Mouse (Mus musculus) spleen, adult 2 months (tissue): Measurements from ENCODE around the gene Rcn3. TPM values are rescaled to one million over a fixed set of nuclear protein-coding genes. Genes with fewer than 3 reads are reported as not detected.
"Not testable (repeated sequence)": the region's sequence is repeated elsewhere in the genome, so short reads cannot be mapped to it uniquely, and the experiment has no call there.

Experiments
- DNase-seq, 2 experiments: peaks; one replicate each; pipeline versions ENCODE4 v3.0.0 to v3.0.0-alpha.2; 2012 to 2021; ENCODE audit warnings: low spot score in 2 of 2, low read depth in 1 of 2
- H3K27ac ChIP-seq: fragments of 200-500 bp; 2 replicates; pipeline ENCODE4 v1.5.1; 2012; ENCODE audit warnings: low read length, inconsistent platforms; ENCODE audit not compliant: insufficient read depth
- H3K27me3 ChIP-seq: fragments of 200-500 bp; 2 replicates; pipeline ENCODE4 v1.6.1; 2012; ENCODE audit warnings: mild to moderate bottlenecking, moderate library complexity, low read length, inconsistent platforms; ENCODE audit not compliant: control insufficient read depth, insufficient read depth
- H3K36me3 ChIP-seq: fragments of 200-500 bp; 2 replicates; pipeline ENCODE4 v1.6.1; 2012; ENCODE audit warnings: mild to moderate bottlenecking, low read length, inconsistent platforms; ENCODE audit not compliant: control insufficient read depth, insufficient read depth
- H3K4me1 ChIP-seq: fragments of 200-500 bp; 2 replicates; pipeline ENCODE4 v1.6.1; 2011; ENCODE audit warnings: inconsistent platforms; ENCODE audit not compliant: control insufficient read depth, insufficient read depth, insufficient read length
- H3K4me3 ChIP-seq: fragments of 200-500 bp; 2 replicates; pipeline ENCODE4 v1.5.1; 2011; ENCODE audit warnings: mild to moderate bottlenecking, inconsistent platforms; ENCODE audit not compliant: insufficient read depth, insufficient read length; ENCODE audit errors: extremely low read depth
- CTCF ChIP-seq: fragments of 200-500 bp; IDR thresholded peaks from 2 replicates; pipeline ENCODE4 v1.5.1; 2011; ENCODE audit warnings: mild to moderate bottlenecking, inconsistent platforms; ENCODE audit not compliant: insufficient read depth, insufficient read length, insufficient replicate concordance; ENCODE audit errors: extremely low read depth
- POLR2A ChIP-seq: fragments of 200-500 bp; IDR thresholded peaks from 2 replicates; pipeline ENCODE4 v1.6.1; 2011; ENCODE audit warnings: low read depth, low read length, inconsistent platforms
- WGBS: fragments of 180-500 bp; shearing (Covaris S2); methylation state at CpG from one replicate; pipeline ENCODE4 v1.1.7; 2018; 5-methylcytosine and 5-hydroxymethylcytosine counted together
- polyA plus RNA-seq: library from polyadenylated mRNA; depleted of rRNA; stranded (reverse); fragments of >200 nt; gene quantifications from 2 replicates; pipeline ENCODE4 v1.2.3, GENCODE M21; 2012

Gene Rcn3
- polyA plus RNA-seq, 1 experiment, result 96.5 TPM

DNA sequence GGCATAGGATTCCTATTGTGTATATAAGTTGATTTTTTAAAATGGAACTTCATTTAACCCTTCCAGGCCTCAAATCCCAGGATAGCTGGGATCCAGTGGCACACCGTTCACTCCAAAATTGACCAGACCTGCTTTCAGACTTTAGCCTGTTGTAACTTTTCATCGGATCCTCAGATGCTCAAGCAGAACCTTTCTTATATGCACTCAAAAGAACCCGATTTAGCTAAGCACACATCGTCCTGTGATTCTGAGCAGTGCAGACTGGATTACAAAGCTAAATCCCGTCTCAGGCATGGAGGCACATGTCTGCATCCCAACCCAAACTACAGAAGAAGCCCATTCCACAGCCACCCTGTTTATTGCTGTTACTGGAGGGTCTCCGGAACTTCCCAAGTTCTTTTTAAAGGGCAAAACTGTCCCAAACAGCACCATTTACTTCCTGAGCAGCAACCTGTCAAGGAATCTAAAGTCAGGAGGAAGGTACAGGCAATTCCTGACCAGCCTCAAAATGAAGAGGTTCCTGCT, 35.7 kb upstream of the Rcn3 start:
- H3K4me1 ChIP-seq, result peaks cover 3% of the 10 kb centered on the region; the same call in 1 of the 2 replicates
- peak overlapping the region; percentile 91 for H3K4me3 ChIP-seq
- 3% methylated on average over 6 of the region's 6 CpGs for WGBS
- no peak for DNase-seq
- no peak for TF ChIP-seq CTCF
- TF ChIP-seq POLR2A, result no peak
- H3K27me3 ChIP-seq, result no peaks in the 10 kb centered on the region
- peak overlapping the region; percentile 88 for H3K27ac ChIP-seq
- peaks cover 32% of the 10 kb centered on the region for H3K36me3 ChIP-seq

DNA sequence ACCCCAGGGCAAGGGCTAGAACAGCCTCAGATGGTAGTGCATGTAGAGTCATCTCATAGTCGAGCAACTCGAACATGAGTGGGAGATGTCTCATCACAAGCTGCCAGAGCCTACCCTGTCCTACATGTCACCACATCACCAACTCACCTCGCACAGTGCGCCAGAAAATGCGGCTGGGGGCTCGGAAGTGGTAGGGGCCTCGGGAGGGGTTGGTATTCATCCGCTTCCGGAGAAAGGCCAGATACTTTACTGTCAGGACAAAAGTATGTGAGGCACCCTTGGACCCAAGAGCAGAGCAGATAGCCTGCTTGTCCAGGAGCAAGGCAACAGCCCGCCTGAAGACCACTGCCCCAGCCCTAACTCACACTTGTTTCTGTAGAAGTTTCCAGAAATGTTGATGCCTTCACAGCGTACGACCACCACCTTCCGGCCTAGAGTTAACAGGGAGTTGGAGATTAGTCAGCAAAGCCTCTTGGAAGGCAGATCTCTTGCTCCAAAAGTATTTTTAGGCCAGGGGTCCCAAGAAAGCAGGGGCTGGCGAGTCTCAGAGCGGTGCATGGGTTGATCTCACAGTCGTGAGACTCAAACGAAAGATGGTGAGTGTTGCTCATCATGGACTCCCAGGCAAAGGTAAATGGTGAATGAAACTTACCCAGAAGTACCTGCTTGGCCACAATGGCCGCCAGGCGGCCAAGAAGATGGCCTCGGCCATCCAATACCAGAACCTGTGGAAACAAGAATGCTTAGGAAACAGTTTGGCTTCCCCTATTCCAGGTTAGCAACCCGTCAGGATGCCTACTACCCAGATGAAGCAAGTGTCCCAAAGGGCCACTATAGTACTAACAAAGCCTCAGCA, 35.1 kb upstream of the Rcn3 start:
- DNase-seq, result no peak
- Histone ChIP-seq H3K4me3 (peak overlapping the region; percentile 91), H3K4me1 (peaks cover 3% of the 10 kb centered on the region; the same call in 1 of the 2 replicates), H3K27ac (0 out of 2 replicates have a peak overlapping the region, but pooled peaks have one; percentile 14), H3K36me3 (peaks cover 35% of the 10 kb centered on the region), H3K27me3 (no peaks in the 10 kb centered on the region)
- no peak for TF ChIP-seq CTCF
- TF ChIP-seq POLR2A, result no peak
- 45% methylated on average over 21 of the region's 21 CpGs for WGBS

DNA sequence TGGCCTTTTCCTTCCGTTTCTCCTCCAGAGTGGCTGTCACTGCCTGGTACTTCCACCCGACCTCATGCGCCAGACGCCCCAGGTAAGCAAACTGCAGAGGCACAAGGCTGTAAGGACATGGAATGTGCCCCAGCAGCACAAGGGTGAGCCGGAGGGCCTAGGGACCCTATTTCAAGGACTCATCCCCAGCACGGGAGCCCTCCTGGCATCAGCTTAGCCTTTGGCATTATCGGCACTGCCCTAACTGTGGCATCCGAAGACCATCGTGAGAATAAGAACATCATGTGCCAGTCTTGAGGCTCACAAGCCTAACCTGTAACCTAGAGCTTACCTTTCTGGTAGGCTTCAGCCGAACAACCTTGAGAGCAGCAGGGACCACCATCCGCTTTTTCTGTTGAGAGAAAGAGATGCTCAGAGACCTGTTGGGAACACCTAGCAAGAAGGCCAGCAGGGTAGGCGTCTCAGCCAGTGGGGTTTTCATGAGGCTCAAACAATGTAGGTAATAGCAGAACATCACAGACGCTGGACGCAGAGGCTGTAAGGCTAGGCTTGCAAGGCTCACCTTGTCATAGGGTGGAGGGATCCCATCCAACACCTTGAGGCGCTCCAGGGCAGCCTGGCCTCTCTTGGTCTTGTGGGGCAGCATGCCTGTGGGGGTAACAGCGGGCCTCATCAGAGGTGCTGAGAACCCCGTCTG, 34.3 kb upstream of the Rcn3 start:
- Histone ChIP-seq H3K27me3 (no peaks in the 10 kb centered on the region), H3K36me3 (peaks cover 35% of the 10 kb centered on the region), H3K4me1 (peaks cover 3% of the 10 kb centered on the region; the same call in 1 of the 2 replicates), H3K4me3 (no peak overlapping the region), H3K27ac (0 out of 2 replicates have a peak overlapping the region, but pooled peaks have one; percentile 14)
- 89% methylated on average over 17 of the region's 17 CpGs for WGBS
- no peak for DNase-seq
- TF ChIP-seq POLR2A (no peak), CTCF (no peak)

DNA sequence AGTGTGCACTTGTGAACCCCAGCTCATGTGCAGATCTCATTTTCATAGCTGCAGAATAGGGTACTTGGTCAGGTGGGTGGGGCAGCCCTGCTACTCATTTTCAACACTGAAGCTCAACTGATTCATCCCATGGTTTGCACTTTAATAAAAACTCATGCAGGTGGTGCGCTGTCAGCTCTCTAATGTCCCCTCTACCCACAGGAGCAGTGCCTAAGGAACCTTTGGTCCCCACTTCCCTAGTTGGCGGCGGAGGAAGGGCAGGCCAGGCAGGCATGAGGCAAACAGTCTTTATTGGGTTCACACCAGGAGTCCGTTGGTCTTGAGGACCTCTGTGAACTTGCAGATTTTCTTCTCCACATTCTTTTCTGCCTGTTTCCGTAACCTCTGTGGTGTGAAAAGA, 33.6 kb upstream of the Rcn3 start:
- not testable (repeated sequence) for H3K4me3 ChIP-seq, H3K27me3 ChIP-seq, DNase-seq, H3K27ac ChIP-seq, H3K4me1 ChIP-seq
- 87% methylated on average over 5 of the region's 5 CpGs for WGBS
- peaks cover 35% of the 10 kb centered on the region for H3K36me3 ChIP-seq

DNA sequence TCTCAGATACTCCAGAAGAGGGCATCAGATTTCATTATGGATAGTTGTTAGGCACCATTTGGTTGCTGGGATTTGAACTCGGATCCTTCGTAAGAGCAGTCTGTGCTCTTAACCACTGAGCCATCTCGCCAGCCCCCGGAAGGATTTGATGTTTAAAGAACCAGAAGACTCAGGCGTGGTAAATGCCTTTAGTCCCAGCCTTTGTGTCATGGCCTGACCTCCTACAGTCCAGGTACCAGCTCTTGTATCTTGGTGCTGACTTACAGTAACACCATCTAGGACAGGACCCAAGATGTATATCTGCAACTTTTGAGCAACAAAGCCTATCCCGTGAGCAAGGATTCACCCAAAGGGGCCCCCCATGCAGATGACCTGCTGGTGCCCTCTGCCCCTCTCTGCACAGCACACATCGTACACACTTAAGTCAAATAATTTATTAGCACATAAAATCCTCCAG, 33.2 kb upstream of the Rcn3 start:
- Histone ChIP-seq H3K36me3 (peaks cover 35% of the 10 kb centered on the region), H3K27me3 (no peaks in the 10 kb centered on the region)
- TF ChIP-seq CTCF, result no peak

DNA sequence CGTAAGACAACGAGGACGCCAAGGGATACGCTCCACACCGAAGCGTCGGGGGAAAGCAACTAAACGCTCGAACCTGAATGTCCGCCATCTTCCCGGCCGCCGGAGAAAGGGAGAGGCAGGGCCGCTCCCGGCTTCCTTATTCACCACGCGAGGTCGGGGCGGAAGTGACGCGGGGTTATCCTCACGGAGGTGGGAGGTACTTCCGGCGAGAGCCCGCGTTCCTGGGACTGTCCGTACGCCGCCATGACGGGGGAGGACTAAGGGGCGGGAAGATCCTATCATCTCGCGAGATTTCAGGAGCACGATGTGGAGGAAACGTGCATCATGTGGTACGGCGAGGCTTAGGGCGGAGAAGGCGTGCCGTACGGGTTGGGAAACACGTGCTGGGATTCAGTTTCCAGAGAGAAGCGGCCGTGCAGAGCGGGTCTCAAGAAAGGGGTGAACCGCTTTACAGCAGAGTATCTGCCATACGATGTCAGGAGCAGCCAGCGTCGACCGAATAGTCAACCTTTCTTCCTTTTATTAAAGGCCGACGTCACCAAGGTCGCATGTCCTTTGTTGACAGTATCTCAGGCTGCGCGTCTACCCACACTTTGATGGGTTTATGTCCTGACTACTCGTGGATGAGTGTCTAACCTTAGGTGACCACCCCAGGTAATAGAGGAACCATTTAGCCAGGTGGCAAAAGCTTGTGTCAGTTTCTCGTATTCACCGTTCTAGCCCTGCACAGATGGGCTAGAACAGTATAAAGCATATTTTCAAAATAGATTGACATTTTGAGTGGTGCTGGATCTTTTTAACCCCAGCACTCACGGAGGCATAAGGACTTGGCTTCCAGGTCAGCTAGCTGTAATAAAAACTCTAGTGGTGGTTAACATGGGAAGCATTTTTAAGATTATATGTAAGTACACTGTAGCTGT, 32.5 kb upstream of the Rcn3 start, which contains the start of gene Rps11:
Gene Rps11 (minus strand): TSS at position 216 of the 920 bp plus-strand sequence.
- peak; percentile 2 for TF ChIP-seq POLR2A
- no peak for TF ChIP-seq CTCF
- H3K36me3 ChIP-seq, result peaks cover 35% of the 10 kb centered on the region
- peaks cover 19% of the 10 kb centered on the region; the same call in 1 of the 2 replicates for H3K4me1 ChIP-seq

More for the DNA sequence above, 33.2 kb upstream of the Rcn3 start:
- Histone ChIP-seq H3K4me3 (no peak overlapping the region), H3K4me1 (peaks cover 12% of the 10 kb centered on the region; the same call in 1 of the 2 replicates), H3K27ac (no peak overlapping the region)
- 68% methylated on average over 7 of the region's 7 CpGs for WGBS
- DNase-seq, result no peak

More for the DNA sequence above, 32.5 kb upstream of the Rcn3 start, which contains the start of gene Rps11:
- DNase-seq, result peak; percentile 98 to 99
- WGBS, result 2% methylated on average over 59 of the region's 59 CpGs
- H3K27me3 ChIP-seq, result no peaks in the 10 kb centered on the region
- H3K27ac ChIP-seq, result peak within 1 kb of the TSS; percentile 96
- peak within 1 kb of the TSS; percentile 83 for H3K4me3 ChIP-seq
